Mouse (Mus musculus) left cerebral cortex, adult 6 months (tissue): ENCODE data around the gene Defb22. TPM values are rescaled to one million over a fixed set of nuclear protein-coding genes. Genes with fewer than 3 reads are reported as not detected.

Experiments used
- long read RNA-seq, 2 experiments: library from polyadenylated mRNA; unstranded; transcript quantifications; one replicate each; pipeline ENCODE4 v2.0.0; 2019 to 2020
- polyA plus RNA-seq: library from polyadenylated mRNA; unstranded; fragments of <200 nt; fragmentation: Nextera tagmentation; gene quantifications from 2 replicates; pipeline ENCODE4 v1.2.3, GENCODE M21; 2021

Gene Defb22
- polyA plus RNA-seq, result not detected in 2 replicates
- long read RNA-seq, experiment 1, result 0 reads
- long read RNA-seq, experiment 2, result 0 reads

GRCm38 (mm10) chr2:152490038-152490437, at the start of gene Defb22:
Gene Defb22, minus strand, starts transcription at chr2:152490138.

DNA sequence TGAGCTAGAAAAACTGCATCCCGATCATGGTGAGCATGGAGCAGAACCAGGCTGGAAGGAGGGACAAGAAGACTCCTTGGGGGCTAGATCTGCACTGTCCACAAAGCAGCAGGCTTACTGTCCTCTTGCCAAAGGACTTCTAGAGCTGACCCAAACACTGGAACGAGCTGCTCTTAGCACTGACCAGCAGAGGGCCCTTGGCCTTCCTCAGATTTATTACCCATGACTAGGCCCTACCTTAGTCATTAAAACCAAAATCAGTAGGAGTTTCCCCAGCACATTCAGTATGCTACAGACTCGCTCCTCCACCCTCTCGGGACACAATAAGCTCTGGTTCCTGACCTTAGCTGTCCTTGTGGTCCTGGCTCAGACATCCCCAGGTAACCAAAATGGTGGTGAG, 28.0 kb upstream of the Defb22 start, which contains the start of gene Defb28:
Defb28 (plus strand) TSS at position 275 of the 400 bp plus-strand sequence.

GRCm38 (mm10) chr2:152511592-152511991, 21.7 kb upstream of the Defb22 start, which contains the start of gene Defb26:
Gene Defb26, minus strand, starts transcription at chr2:152511692.

DNA sequence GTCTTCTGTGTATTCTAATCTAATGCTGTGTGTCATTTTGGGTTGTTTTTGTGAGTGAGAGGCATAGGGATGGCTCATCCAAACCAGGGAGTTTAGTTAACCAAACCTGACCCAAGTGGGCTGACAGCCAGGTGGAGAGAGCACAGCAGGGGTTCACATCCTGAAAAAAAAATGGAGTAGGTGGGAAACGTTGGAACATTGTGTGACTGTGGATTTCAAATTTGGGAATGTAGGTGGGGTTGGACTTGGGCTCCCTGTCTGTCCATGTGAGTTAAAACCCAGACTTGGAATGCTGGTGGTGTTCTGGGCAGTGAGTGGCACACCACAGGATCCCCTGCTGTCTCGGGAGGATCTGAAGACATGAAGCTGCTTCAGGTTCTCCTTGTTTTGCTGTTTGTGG, 13.2 kb downstream of the Defb22 start, which contains the start of gene Defb20:
Defb20 (plus strand) TSS at position 301 of the 400 bp plus-strand sequence.

DNA sequence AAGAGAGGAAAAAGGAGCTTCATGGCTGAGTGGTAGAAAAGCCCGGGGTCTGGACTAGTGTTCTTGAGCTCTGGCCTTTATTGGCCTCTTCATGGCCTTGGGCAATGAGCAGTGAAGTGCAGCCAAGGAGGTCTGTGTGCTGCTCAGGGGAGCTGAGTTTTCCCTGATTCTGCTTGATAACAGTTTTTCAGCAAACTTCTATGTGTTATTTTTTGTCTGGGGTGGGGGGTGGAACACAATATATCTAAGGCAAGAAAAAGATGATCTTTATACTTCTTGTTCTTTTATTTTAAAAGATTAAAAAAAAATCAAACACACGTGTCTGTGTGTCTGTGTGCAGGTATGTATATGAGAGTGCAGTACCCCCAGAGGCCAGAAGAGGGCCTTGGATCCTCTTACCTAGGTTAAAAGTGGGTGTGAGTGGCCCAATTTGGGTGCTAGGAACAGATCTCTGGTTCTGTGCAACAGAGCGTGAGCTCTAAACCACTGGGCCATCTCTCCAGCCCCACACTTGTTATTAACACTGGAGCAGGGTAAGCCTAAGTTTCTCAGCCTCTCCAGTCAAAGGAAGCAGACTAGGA, 25.3 kb downstream of the Defb22 start, which contains the start of gene Defb23:
Defb23 (minus strand) TSS at position 51 of the 581 bp plus-strand sequence.

Other genes with a start within 250 kb of the Defb22 start
- 11.6 and 23.2 TPM in 2 replicates for gene Tbc1d20, start 196.3 kb downstream of the Defb22 start, polyA plus RNA-seq
- 94.8 and 96.8 TPM in 2 replicates for gene Rbck1, start 157.5 kb downstream of the Defb22 start, polyA plus RNA-seq
- 0.64 and 0.85 TPM in 2 replicates for gene Trib3, start 146.1 kb downstream of the Defb22 start, polyA plus RNA-seq
- 89.7 and 118 TPM in 2 replicates for gene Nrsn2, start 113.5 kb downstream of the Defb22 start, polyA plus RNA-seq
- 1.3 and 1.6 TPM in 2 replicates for gene Sox12, start 92.1 kb downstream of the Defb22 start, polyA plus RNA-seq
- gene Zcchc3, start 75.1 kb downstream of the Defb22 start, polyA plus RNA-seq, result 5.9 and 6.1 TPM in 2 replicates
- gene 6820408C15Rik, start 74.6 kb downstream of the Defb22 start, polyA plus RNA-seq, result 1.4 and 2.0 TPM in 2 replicates
- not detected in 2 replicates for gene Defb23, start 25.5 kb downstream of the Defb22 start, polyA plus RNA-seq
- gene Defb20, start 13.1 kb downstream of the Defb22 start, polyA plus RNA-seq, result not detected in 2 replicates
- gene Defb26, start 21.6 kb upstream of the Defb22 start, polyA plus RNA-seq, result not detected in 2 replicates
- not detected in 2 replicates for gene Defb28, start 28.1 kb upstream of the Defb22 start, polyA plus RNA-seq
- not detected in 2 replicates for gene Defb29, start 50.0 kb upstream of the Defb22 start, polyA plus RNA-seq
- gene Gm17416, start 79.2 kb upstream of the Defb22 start, polyA plus RNA-seq, result not detected in 2 replicates
- not detected in 2 replicates for gene Defb21, start 82.6 kb upstream of the Defb22 start, polyA plus RNA-seq
- not detected in 2 replicates for gene Defb19, start 90.2 kb upstream of the Defb22 start, polyA plus RNA-seq
- not detected in 2 replicates for gene Defb45, start 109.3 kb upstream of the Defb22 start, polyA plus RNA-seq
- not detected in 2 replicates for gene Defb36, start 114.2 kb upstream of the Defb22 start, polyA plus RNA-seq
- not detected in 2 replicates for gene Defb25, start 132.9 kb upstream of the Defb22 start, polyA plus RNA-seq
- gene Rem1, start 136.8 kb upstream of the Defb22 start, polyA plus RNA-seq, result 0.38 and 0.47 TPM in 2 replicates
- 53.8 and 63.9 TPM in 2 replicates for gene H13, start 179.3 kb upstream of the Defb22 start, polyA plus RNA-seq
- gene Mcts2, start 196.9 kb upstream of the Defb22 start, polyA plus RNA-seq, result 19.3 and 26.8 TPM in 2 replicates
- 15.0 and 15.2 TPM in 2 replicates for gene Id1, start 246.1 kb upstream of the Defb22 start, polyA plus RNA-seq